Mouse (Mus musculus) erythroblast, adult 5-6 weeks (primary cell): ENCODE measurements around the gene Ago4. TPM values are rescaled to one million over a fixed set of nuclear protein-coding genes. Genes with fewer than 3 reads are reported as not detected.

Source experiments
- ATAC-seq: replicated peaks from 2 replicates; pipeline ENCODE4 v1.8.0; 2016; ENCODE audit warnings: moderate number of reproducible peaks, mild to moderate bottlenecking, moderate TSS enrichment, inconsistent platforms; ENCODE audit not compliant: poor library complexity, low FRiP score, severe bottlenecking
- total RNA-seq, 2 experiments: library from RNA; stranded (forward) in 1 of 2; stranded (reverse) in 1 of 2; fragments of 150-400 nt in 1 of 2; fragments of 200-764, 138-1000 nt in 1 of 2; gene quantifications; 2 replicates each; pipeline versions ENCODE4 v1.2.3 to v1.2.4; 2015 to 2017; ENCODE audit warnings: low replicate concordance in 2 of 2

Ago4 gene
- total RNA-seq, 2 experiments from 2014 or later, result 0.77 to 1.1 TPM

GRCm38 (mm10) chr4:126532292-126532691 lies 980 bp downstream of the Ago4 start:
- no peak for ATAC-seq

- no peak for ATAC-seq
Measured at GRCm38 (mm10) chr4:126526828-126527227, 6.4 kb downstream of the Ago4 start.

DNA sequence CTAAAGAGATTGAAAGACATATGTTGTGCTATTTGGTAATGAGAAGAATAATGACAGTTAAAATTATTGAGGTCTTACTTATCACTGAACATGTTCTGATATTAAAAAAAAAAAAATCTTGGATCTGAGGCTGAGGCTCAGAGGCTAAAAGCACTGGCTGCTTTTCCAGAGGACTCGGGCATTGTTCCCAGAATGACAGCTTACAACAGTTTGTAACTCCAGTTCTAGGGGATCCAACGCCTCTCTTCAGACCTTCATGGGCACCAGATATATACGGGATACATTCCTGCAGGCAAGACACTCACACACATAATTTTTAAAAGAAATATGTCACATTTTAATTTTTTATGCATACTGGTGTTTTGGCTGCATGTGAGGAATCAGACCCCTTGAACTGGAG lies 7.1 kb downstream of the Ago4 start:
- ATAC-seq, result no peak

DNA sequence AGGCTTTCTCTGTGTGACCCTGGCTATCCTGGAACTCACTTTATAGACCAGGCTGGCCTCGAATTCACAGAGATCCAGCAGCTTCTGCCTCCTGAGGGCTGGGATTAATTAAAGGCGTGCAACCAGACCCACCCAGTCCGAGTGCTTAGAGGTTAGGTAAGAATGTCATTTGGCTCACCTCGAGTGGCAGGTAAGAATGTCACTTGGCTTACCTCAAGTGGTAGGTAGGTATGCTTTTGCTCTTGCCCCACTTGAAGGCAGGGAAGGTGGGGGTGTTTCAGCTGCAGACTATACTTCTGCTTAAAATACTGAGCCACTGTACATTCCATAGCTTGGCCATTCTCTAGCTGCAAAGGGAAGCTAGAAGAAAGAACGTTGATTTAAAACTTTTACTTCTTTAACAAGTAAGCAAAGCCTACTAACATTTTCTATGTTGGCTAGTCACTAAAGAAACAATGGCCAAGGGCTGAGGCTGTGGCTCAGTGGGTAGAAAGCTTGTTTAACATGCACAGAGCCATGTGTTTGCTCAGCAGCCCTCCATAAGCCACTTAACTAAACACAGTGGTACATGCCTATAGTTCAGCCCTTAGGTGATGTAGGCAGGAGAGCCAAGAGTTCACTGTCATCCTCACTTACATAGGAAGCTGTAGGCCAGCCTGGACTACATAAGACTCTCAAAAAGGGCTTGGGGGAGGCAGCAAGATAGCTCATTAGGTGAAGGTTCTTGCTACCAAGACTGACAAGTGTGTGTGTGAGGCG lies 20.8 kb downstream of the Ago4 start:
- no peak for ATAC-seq

- ATAC-seq, result no peak
Measured at GRCm38 (mm10) chr4:126511013-126511412, 22.3 kb downstream of the Ago4 start.

GRCm38 (mm10) chr4:126509072-126509471 lies 24.2 kb downstream of the Ago4 start:
- no peak for ATAC-seq

GRCm38 (mm10) chr4:126508110-126508899 lies 25.0 kb downstream of the Ago4 start:
- no peak for ATAC-seq

DNA sequence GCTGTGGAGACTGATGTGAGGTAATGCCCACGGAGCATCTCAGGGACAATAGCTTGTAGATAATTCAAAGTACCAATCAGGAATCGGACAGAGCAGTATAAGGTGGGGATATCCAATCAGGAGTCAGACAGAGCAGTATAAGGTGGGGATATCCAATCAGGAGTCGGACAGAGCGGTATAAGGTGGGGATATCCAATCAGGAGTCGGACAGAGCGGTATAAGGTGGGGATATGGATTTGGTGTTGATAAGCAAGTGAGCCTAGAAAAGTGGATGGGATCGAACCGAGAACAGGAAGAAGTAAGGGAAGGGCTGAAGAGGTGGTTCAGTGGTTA lies 30.3 kb downstream of the Ago4 start:
- no peak for ATAC-seq

- ATAC-seq, result no peak
Measured at GRCm38 (mm10) chr4:126502141-126502976, 30.9 kb downstream of the Ago4 start.

- no peak for ATAC-seq
Measured at GRCm38 (mm10) chr4:126498601-126499000, 34.7 kb downstream of the Ago4 start.

DNA sequence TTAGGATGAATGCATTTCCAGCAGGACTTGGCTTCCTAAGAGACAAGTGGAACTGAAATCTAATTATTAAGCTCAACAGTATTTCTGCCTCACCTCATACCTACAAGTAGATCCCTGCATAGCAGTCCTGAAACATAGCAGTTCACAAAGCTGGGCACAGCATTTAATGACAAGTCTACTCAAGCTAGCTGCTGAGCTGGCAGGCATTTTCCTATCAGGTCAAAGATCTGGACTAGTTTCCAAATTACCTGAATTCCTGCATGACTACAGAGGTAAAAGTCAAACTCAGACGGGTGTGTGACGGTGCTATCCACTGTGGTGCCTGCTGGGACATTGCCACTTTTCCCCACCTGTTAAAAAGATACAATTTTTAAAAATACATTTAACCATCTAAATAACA lies 36.3 kb downstream of the Ago4 start:
- no peak for ATAC-seq

DNA sequence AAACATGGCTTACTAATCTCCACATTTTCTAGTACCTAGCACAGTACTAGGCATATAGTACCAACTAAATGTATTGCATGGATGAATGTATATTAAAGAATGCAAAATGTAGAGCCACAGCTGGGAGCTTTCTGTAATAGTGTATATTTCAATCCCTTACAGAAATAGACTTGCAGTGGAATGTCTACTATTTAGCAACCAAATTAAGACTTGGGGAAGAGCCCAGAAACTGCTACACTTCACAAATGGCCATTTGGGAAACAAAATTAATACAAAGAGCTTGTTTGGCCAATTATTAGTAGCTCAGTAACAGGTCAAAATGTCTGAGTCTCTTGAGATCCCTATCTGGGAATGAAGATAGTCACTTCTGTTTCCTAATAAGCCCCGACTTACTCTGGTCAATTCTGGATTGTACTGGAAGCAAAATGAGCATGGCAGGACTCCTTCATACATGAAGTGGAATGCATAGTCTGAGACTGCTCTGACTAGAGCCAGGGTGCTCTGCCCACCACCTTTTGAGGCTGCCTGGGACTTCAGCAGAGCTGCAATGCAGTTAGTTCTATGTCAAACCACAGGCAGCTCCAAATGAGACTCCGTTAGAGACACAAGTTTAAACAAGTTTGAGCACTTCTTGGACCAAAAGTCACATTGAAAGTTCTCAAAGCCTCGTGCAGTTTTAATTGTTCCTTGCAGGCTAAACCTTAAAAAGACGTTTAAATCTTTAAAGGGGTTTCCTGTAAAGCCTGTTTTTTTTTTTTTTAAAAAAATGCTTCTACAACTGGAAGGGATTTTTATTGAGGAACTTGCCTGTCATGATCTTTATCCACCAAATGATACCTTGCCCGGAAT lies 37.1 kb downstream of the Ago4 start:
- ATAC-seq, result no peak

DNA sequence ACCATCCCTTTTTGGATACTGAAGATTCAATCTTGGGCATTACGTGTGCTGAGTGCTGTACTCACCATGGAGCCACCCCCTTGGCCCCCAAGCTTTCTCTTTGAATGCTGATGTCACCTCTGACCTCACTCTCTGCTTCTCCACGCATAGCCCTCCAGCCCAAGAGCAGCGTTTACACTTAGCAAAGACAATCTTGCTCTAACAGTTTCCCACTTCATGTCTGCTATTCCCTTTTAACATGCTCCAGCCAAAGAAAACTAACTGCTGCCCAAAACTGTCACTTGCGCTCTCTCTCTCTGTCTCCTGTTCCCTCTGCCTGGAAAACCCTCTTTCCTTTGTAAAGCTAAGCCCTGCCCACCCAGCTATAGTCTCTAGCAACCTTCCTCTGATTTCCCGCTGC lies 37.8 kb downstream of the Ago4 start:
- ATAC-seq, result no peak

- no peak for ATAC-seq
Measured at GRCm38 (mm10) chr4:126493416-126493815, 39.9 kb downstream of the Ago4 start.

GRCm38 (mm10) chr4:126491977-126492376 lies 41.3 kb downstream of the Ago4 start:
- no peak for ATAC-seq

- ATAC-seq, result no peak
Measured at GRCm38 (mm10) chr4:126490726-126491125, 42.5 kb downstream of the Ago4 start.

GRCm38 (mm10) chr4:126489811-126490210 lies 43.5 kb downstream of the Ago4 start:
- no peak for ATAC-seq

- ATAC-seq, result no peak
Measured at GRCm38 (mm10) chr4:126486217-126486616, 47.1 kb downstream of the Ago4 start.

DNA sequence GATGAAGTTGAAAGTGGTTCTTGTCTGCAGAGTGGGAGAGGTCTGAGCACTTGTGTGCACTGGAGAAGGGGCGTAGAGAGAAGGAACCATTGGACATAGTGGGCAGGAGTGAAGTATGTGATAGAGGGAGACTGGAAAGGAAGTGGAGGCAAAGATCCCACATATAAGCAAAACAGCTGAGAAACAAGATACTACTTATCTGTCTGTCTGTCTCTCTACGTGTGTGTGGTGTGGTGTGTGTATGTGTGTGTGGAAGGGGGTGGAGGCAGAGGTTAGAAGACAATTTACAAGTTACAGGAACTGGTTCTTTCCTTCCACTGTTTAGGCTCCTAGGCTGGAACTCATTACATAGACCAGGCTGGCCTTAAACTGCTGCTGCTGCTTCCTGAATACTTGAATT lies 48.2 kb downstream of the Ago4 start:
- ATAC-seq, result no peak

GRCm38 (mm10) chr4:126483874-126484273 lies 49.4 kb downstream of the Ago4 start:
- ATAC-seq, result no peak
